Mouse (Mus musculus) thymus, postnatal 36 days (tissue): ENCODE results near the gene Rasgef1c.

Experiments
- DNase-seq, 2 experiments: peaks; one replicate each; pipeline ENCODE4 v3.0.0; 2022; ENCODE audit warnings: mixed read lengths in 2 of 2

Rasgef1c gene

GRCm38 (mm10) chr11:49978935-49979334 lies 77.3 kb downstream of the Rasgef1c start:
- DNase-seq = no peak

- no peak for DNase-seq
These were observed 79.1 kb downstream of the Rasgef1c start for GRCm38 (mm10) chr11:49980681-49981235.

GRCm38 (mm10) chr11:49981321-49981963 lies 79.8 kb downstream of the Rasgef1c start:
- DNase-seq = no peak

DNA sequence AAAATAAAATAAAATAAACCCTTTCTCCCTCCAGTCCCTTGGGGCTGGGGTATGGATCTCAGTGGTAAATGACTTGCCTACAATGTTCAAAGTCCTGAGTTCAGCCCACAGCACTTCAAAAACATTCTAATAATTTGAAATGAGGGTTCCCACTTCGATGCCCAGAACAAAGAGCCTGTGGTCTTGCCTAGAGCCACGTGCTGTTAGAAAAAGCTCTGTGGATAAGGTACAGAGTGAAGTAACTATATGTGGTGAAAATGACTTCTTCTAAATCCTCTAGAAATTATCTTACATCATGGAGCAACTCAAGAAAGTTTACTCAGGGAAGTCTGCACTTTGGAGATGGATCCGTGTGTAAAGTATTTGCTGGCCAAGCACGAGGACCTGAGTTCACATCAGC lies 80.5 kb downstream of the Rasgef1c start:
- no peak for DNase-seq

DNA sequence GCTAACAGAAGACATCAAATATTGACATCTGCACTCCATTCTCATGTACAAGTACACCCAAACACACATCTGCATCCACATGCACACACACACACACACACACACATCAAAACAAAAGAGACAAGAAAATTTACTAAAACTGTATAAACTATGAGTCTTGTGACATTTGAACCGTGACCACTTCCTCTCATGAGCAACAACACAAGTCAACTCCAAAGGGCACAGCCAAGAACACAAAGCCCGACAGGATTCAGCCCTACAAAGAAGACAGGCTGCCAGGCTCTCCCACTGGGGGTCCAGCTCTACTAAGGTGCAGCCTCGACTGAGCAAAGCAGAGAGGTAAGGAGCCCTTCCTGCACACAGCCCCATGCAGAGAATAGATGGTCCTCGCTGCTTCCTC lies 81.2 kb downstream of the Rasgef1c start:
- DNase-seq = peak; percentile 8 to 20

DNA sequence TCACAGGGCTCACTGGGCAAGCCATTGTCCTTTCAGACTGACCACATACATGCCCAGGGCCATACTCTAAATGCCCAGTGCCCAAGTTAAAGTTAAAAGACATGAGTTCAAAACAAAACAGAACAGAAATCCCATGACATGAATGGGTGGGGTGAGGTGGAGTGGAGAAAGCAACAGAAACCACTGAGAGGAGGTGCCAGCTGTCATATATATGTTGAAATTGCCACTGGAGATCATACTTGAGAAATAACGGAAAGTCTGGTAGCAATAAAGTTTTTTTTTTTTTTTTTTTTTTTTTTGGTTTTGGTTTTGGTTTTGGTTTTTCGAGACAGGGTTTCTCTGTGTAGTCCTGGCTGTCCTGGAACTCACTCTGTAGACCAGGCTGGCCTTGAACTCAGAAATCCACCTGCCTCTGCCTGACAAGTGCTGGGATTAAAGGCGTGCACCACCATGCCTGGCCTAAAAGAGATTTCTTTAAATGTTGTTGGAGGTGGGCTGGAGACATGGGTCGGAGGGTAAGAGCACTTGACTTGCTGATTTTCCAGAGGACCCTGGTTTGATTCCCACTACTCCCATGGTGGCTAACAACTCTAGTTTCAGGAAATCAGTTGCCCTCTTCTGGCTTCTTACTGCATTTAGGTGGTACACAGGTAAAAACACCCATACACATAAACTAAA lies 82.4 kb downstream of the Rasgef1c start:
- no peak for DNase-seq

GRCm38 (mm10) chr11:49985009-49985408 lies 83.4 kb downstream of the Rasgef1c start:
- no peak for DNase-seq

DNA sequence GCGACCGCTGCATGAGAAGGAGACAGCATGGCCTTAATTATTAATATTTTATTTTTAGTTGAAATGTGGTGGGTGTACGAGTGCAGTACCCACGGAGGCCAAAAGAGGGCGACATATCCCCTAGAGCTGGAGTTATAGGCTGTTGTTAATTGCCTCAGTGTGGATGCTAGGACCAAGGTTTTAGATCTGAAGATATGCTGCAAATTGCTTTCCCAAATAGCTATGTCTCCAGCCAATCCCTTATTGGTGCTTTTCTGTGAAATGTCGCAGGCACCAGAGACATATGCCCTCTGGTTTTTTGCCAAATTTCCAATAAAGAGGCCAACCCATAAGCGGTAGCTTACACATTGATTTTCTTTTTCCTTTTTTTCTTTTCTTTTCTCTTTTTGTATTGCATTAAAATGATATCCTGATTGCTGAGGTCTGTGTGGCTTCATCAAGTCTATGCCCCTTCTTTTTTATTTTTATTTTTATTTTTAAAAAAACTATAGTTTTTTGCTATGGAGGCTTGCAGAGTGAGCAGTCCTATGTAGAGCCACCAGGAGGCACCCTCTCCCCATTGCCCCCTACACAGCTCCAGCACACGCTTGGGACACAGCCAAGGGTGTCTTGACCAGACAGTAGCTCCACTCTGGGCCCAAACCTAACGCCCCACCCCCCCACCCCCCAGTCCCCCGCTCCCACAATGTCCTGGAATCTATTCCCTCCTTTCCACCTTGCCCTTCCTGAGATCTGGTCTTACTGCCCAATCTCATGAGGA lies 84.8 kb downstream of the Rasgef1c start:
- DNase-seq = peak; percentile 30 to 33

DNA sequence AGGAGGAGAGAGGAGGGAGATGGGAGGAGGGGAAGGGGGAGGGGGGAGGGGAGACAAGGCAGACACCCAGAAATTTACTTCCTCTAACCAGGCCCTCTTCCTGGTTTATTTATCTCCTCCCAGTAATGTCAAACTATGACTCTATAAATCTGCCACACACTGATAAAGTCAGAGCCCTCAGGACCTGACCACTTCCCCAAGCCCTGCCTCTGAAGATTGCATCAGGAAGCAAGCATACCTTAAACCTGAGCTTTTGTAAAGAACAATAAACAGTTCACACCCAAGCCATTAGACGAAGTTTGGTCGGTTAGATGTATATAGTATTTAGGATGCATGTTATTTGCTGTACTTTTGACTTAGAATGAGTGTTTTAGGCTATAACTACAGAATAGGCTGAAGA lies 92.9 kb downstream of the Rasgef1c start:
- no peak for DNase-seq

GRCm38 (mm10) chr11:49996398-49996797 lies 94.8 kb downstream of the Rasgef1c start:
- DNase-seq = no peak

DNA sequence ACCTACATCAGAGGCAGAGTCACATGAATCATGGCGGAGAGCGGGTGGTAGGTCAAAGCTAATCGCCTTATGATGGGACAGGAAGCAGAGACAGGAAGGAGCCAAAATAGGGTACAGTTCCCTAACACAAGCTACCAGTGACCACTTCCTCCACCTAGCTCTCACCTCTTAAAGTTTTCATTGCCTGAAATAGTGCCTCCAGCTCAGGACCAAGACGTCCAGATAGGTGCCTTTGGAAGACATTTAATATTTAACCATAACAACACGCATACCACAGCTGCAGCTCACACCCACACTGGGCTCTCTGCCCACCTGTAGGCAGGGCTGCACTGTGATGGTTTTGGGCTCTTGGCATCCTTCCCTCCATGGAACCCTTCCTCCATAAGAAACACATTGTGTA lies 95.7 kb downstream of the Rasgef1c start:
- DNase-seq = no peak

GRCm38 (mm10) chr11:50002853-50003252 lies 101.2 kb downstream of the Rasgef1c start:
- no peak for DNase-seq

GRCm38 (mm10) chr11:50007776-50008175 lies 106.1 kb downstream of the Rasgef1c start:
- DNase-seq = no peak

- no peak for DNase-seq
These were observed 106.6 kb downstream of the Rasgef1c start for GRCm38 (mm10) chr11:50008231-50008630.

GRCm38 (mm10) chr11:50013016-50013415 lies 111.4 kb downstream of the Rasgef1c start:
- no peak for DNase-seq

- no peak for DNase-seq
These were observed 114.9 kb downstream of the Rasgef1c start for GRCm38 (mm10) chr11:50016503-50016902.

DNA sequence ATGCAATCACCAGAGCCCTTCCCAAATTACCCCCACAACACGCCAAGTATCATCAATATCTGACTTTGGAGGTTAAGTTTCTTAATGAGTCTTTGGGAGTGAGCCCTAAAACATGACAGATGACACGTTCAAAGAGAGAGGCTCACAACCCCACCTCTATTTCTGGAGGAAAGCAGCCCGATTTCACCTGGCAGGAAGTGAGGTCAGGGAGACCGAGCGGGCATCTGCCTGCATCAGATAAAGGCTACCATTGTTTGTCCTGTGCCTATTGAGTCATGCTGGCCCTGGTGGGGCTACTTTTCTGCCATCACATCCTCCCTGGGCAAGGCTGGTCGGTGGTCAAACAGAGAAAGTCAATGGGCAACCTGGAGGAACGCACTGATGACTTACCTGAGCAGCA lies 115.9 kb downstream of the Rasgef1c start:
- peak in 1 of 2 experiments; percentile 13 for DNase-seq

DNA sequence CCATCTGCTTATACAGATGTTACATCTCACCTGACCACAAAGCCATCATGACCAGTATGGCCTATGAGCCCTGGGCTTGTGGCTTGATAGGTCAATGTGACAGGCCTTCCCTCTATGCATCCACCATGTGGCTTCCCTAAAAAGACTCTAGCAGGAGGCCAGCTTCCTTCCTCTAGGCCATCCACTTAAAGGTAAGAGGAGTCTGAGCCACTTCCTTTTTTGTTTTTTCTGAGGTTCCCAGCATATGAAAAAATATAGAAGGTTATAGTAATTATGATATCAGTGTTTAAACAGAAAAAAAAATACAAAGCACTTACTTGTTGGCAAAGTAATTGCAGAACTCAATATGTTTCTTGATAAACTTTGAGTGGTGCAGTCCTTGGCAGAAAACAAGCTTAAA lies 117.2 kb downstream of the Rasgef1c start:
- DNase-seq = no peak

DNA sequence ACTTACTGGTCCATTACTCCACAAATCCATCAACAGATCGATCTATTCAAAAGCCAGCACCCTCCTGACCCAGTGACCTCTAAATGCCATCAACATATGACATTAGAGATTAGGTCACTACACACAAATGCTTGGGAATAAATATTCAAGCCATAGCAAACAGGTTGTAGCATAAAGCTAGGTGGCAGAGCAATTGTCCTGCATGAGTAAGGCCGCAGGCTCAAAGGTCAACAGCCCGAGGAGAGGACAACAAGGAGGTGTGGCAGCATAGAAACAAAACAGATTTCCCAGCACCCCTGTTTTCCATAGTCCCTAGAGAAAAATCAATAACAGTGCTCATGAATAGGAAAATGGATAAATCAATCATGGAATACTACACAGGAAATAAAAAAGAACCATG lies 120.5 kb downstream of the Rasgef1c start:
- DNase-seq = no peak

DNA sequence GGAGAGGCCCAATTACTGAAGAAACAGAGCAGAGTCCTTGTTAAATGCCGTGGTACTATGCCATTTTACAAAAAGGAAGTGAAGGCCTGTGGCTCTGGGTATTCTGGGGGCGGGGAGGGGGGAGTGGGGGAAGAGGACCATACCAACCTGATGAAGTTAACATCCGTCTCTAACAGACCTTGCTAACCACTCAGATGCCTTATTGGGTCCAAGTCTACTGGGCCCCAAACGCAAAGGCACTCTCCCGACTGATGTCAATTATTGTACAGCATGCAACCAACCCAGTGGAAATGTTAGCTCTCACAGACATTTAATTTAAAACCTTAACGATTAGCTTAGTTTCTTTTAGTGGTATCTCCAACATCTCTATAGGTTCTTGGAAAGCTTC lies 122.8 kb downstream of the Rasgef1c start:
- DNase-seq = no peak

- peak; percentile 94 for DNase-seq
These were observed 123.4 kb downstream of the Rasgef1c start, which contains the start of gene Rnf130 for GRCm38 (mm10) chr11:50024833-50025720. Rnf130 (plus strand) TSS chr11:50025346.

DNA sequence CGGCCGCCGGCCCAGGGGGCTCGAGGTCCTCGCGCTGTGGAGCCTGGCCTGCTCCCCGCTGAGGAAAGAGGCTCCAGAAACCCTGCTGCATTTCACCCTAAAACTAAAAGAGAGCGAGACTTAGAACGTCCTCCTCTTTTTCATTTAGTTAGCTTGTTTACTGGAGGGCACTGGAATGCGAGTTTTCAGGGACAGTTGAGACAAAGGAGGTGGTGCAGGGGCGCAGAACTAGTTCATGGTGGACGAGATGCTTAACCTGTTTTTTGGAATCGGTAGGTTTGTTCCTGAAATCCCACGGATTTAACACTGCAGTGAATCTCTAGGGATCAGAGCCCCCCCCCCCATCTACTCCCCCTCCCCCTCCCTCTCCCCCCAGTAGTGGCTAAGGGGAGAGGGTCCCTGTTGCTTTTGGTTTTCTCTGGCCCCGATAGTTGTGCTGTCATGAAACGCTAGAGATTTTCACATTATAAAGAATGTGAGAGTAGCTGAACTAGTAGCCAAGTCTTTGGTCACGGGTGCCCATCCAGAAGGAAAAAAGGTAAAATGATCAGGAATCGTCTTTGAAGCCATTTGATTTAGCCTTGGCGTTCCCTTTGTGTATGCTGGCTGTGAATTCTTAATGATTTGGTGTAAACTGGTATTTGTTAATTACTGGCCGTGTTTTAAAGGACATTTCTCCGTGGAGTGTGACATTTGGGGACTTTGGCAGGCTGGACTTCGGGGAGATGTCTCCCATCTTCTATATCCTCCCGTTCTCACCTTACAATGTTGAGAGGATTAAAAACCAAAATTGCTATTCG lies 124.3 kb downstream of the Rasgef1c start:
- DNase-seq = no peak
